Mouse (Mus musculus) midbrain, embryonic 12.5 days (tissue): ENCODE measurements at regions not wholly inside any gene's neighbourhood (a gene's known extent, or its start where the extent isn't known, plus 50 kb on each side); places are given as distances from the start of the nearest gene placed in this dataset.

Experiments used
- ATAC-seq: fragments of 200-750 bp; cut with Nextera tagmentation; 2 replicates; pipeline ENCODE4 v1.8.0; 2017; ENCODE audit warnings: low read depth, moderate TSS enrichment, moderate library complexity; ENCODE audit not compliant: low FRiP score
- H3K27ac ChIP-seq: fragments of 300-500 bp; sonication (generic); replicated peaks from 2 replicates; pipeline ENCODE4 v1.5.1; 2016; ENCODE audit warnings: mild to moderate bottlenecking
- H3K27me3 ChIP-seq: fragments of 300-500 bp; sonication (generic); 2 replicates; pipeline ENCODE4 v1.6.1; 2016; ENCODE audit warnings: mild to moderate bottlenecking
- H3K36me3 ChIP-seq: fragments of 300-500 bp; sonication (generic); 2 replicates; pipeline ENCODE4 v1.6.1; 2016
- H3K4me1 ChIP-seq: fragments of 300-500 bp; sonication (generic); 2 replicates; pipeline ENCODE4 v1.6.1; 2016
- H3K4me2 ChIP-seq: fragments of 300-500 bp; sonication (generic); replicated peaks from 2 replicates; pipeline ENCODE4 v1.6.1; 2016; ENCODE audit warnings: mild to moderate bottlenecking, moderate library complexity
- H3K4me3 ChIP-seq: fragments of 300-500 bp; sonication (generic); 2 replicates; pipeline ENCODE4 v1.5.1; 2016; ENCODE audit warnings: mild to moderate bottlenecking
- H3K9ac ChIP-seq: fragments of 300-500 bp; sonication (generic); replicated peaks from 2 replicates; pipeline ENCODE4 v1.6.1; 2016; ENCODE audit warnings: mild to moderate bottlenecking, moderate library complexity
- H3K9me3 ChIP-seq: fragments of 300-500 bp; sonication (generic); 2 replicates; pipeline ENCODE4 v1.6.1; 2016; ENCODE audit warnings: mild to moderate bottlenecking
- WGBS: fragments of 180-500 bp; shearing (Covaris S2); methylation state at CpG from one replicate; pipeline ENCODE4 v1.1.7; 2016; 5-methylcytosine and 5-hydroxymethylcytosine counted together

DNA sequence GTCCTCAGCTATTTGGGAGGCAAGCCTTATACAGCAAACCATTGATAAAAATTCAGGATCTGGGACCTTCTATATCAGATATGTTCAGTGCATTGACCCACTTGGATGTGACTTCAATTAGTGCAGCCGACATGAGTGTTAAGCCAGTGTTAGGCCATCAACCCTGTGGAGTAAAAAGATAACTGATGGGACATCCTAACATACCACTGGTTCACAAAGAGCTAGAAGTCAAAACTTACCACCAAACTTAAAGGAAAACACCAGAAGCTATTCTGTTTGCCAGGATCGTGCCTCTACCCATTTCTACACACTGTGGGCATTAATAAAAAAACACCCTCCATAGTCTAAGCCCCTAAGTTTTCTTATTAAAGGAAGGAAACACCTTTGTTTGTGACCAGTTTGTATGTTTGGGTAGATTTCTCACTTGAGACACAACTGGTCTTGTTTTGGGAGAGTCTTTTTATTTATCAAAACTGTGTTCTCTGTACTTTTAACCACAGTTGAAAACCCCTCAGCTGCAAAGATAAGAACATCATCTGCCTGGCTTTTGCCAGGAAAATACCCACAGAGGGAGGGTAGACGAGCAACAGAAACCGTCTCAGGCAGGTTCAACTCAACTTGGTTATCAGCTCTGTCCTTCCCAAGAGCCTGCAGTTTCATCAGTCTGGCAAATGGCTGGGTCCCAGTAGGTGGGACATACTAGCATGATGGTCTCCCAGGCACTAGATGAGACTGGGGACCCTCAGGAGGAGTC, 283.5 kb downstream of the Sox4 start:
- Histone ChIP-seq H3K4me1 (peaks cover 21% of the 10 kb centered on the region), H3K27ac (no peak overlapping the region), H3K9me3 (no peaks in the 10 kb centered on the region), H3K27me3 (no peaks in the 10 kb centered on the region), H3K4me3 (no peak overlapping the region), H3K9ac (no peak overlapping the region), H3K4me2 (no peak overlapping the region), H3K36me3 (peaks cover 9% of the 10 kb centered on the region)
- WGBS, result 88% methylated on average over 4 of the region's 4 CpGs
- ATAC-seq, result no peak

- 71% methylated on average over 3 of the region's 3 CpGs for WGBS
- ATAC-seq, result no peak
- no peak overlapping the region for H3K4me2 ChIP-seq
- no peaks in the 10 kb centered on the region for H3K27me3 ChIP-seq
- no peak overlapping the region for H3K27ac ChIP-seq
- H3K9ac ChIP-seq, result no peak overlapping the region
- H3K36me3 ChIP-seq, result peaks cover 9% of the 10 kb centered on the region
- H3K9me3 ChIP-seq, result no peaks in the 10 kb centered on the region
- H3K4me3 ChIP-seq, result no peak overlapping the region
- H3K4me1 ChIP-seq, result peaks cover 38% of the 10 kb centered on the region
Observed at GRCm38 (mm10) chr13:28666832-28667231, 286.7 kb downstream of the Sox4 start.

DNA sequence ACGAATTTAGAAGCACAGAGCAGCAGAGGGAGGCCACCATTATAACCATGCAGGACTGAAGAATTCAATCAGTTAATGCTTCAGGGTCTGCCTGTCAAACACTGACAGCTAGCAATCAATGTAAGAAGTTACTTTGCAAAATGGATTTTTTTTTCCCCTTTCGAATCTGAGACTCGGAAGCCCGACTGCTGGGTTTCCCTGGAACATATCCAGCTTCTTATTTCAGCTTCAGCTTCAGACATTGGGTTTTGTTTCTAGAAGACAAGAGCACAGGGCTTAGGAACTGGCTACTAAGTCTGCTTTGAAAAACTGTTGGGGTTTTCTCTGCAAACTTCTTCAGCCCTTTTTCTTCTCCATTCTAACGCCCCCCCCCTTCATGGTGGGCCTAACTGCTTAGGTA, 288.4 kb downstream of the Sox4 start:
- WGBS, result 58% methylated on average over 5 of the region's 5 CpGs
- Histone ChIP-seq H3K4me2 (no peak overlapping the region), H3K27ac (peak overlapping the region; percentile 44), H3K27me3 (no peaks in the 10 kb centered on the region), H3K9ac (no peak overlapping the region), H3K9me3 (no peaks in the 10 kb centered on the region), H3K36me3 (peaks cover 9% of the 10 kb centered on the region), H3K4me1 (peaks cover 35% of the 10 kb centered on the region), H3K4me3 (no peak overlapping the region)
- no peak for ATAC-seq

GRCm38 (mm10) chr13:28664698-28665097, 288.8 kb downstream of the Sox4 start:
- WGBS, result 52% methylated on average over 4 of the region's 4 CpGs
- Histone ChIP-seq H3K4me2 (no peak overlapping the region), H3K9ac (no peak overlapping the region), H3K27me3 (no peaks in the 10 kb centered on the region), H3K4me1 (peaks cover 35% of the 10 kb centered on the region), H3K27ac (peak overlapping the region; percentile 44), H3K36me3 (peaks cover 9% of the 10 kb centered on the region), H3K9me3 (no peaks in the 10 kb centered on the region), H3K4me3 (no peak overlapping the region)
- no peak for ATAC-seq

DNA sequence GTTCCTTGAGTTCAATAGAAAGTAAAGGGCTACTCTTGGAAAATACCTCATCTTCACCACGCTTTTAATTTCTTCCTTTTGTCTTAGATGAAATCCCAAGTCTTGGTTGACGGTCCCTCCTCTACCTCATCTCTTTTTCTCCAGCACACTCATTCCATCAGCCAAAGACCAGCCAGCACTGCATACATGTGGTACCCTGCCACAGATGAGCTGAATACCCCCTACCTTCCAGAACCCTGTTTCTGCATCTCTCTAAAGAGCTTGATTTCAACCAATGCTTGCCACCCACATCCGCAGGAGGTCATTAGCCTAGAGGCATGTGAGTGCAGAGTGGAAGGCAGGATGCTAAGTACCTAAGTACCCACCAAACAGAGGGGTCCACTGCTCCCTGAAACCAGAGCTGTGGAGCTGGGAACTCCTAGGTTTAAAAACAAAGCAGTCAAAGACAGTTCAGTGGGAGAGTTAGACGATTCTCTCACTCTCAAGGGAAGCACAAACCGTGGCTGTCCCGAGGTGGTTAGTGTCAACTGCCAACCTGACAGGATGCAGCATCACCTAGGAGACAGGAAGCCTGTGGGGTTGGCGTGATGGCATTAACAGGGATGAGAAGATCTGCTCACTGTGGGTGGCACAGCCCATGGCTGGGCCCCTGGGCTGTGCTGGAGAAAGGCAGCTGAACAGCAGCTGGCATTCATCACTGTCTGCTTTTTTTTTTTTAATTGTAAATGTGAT, 289.4 kb downstream of the Sox4 start:
- peak; percentile 78 for ATAC-seq
- H3K9ac ChIP-seq, result no peak overlapping the region
- H3K27ac ChIP-seq, result peak overlapping the region; percentile 44
- H3K36me3 ChIP-seq, result peaks cover 9% of the 10 kb centered on the region
- H3K4me2 ChIP-seq, result no peak overlapping the region
- H3K9me3 ChIP-seq, result no peaks in the 10 kb centered on the region
- 35% methylated on average over 7 of the region's 7 CpGs for WGBS
- H3K4me1 ChIP-seq, result peaks cover 35% of the 10 kb centered on the region
- H3K4me3 ChIP-seq, result no peak overlapping the region
- no peaks in the 10 kb centered on the region for H3K27me3 ChIP-seq

GRCm38 (mm10) chr13:28663459-28663858, 290.1 kb downstream of the Sox4 start:
- Histone ChIP-seq H3K4me3 (no peak overlapping the region), H3K27me3 (no peaks in the 10 kb centered on the region), H3K4me2 (no peak overlapping the region), H3K9me3 (no peaks in the 10 kb centered on the region), H3K4me1 (peaks cover 35% of the 10 kb centered on the region), H3K9ac (no peak overlapping the region), H3K36me3 (peaks cover 7% of the 10 kb centered on the region), H3K27ac (no peak overlapping the region)
- ATAC-seq, result no peak
- 23% methylated on average over 5 of the region's 5 CpGs for WGBS

GRCm38 (mm10) chr13:28662316-28662752, 291.2 kb downstream of the Sox4 start:
- no peak overlapping the region for H3K4me3 ChIP-seq
- no peak for ATAC-seq
- no peak overlapping the region for H3K4me2 ChIP-seq
- no peak overlapping the region for H3K9ac ChIP-seq
- H3K36me3 ChIP-seq, result no peaks in the 10 kb centered on the region
- no peaks in the 10 kb centered on the region for H3K9me3 ChIP-seq
- H3K27me3 ChIP-seq, result no peaks in the 10 kb centered on the region
- no peak overlapping the region for H3K27ac ChIP-seq
- WGBS, result 83% methylated on average over 3 of the region's 3 CpGs
- H3K4me1 ChIP-seq, result peaks cover 35% of the 10 kb centered on the region

DNA sequence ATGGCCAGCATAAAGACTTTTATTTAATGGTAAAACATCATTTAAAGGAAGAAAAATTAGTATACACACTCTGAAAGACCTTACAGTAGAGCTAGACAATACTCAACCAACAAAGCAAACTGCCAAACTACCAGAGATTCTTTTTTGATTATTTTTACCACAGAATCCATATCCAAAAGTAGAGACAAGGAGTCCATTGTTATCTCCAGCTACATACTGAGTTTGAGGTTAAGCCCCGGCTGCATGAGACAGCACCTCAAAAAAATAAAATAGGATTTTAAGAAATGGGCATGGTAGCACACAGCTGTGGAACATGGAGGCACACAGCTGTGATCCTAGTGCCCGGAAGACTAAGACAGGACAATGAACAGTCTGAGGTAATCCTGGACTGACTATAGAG, 293.4 kb downstream of the Sox4 start:
- no peaks in the 10 kb centered on the region for H3K9me3 ChIP-seq
- H3K36me3 ChIP-seq, result no peaks in the 10 kb centered on the region
- no peak overlapping the region for H3K9ac ChIP-seq
- H3K27me3 ChIP-seq, result no peaks in the 10 kb centered on the region
- no peak for ATAC-seq
- H3K4me1 ChIP-seq, result peaks cover 25% of the 10 kb centered on the region
- no peak overlapping the region for H3K27ac ChIP-seq
- WGBS, result 76% methylated on average over 2 of the region's 2 CpGs
- H3K4me3 ChIP-seq, result no peak overlapping the region
- no peak overlapping the region for H3K4me2 ChIP-seq

DNA sequence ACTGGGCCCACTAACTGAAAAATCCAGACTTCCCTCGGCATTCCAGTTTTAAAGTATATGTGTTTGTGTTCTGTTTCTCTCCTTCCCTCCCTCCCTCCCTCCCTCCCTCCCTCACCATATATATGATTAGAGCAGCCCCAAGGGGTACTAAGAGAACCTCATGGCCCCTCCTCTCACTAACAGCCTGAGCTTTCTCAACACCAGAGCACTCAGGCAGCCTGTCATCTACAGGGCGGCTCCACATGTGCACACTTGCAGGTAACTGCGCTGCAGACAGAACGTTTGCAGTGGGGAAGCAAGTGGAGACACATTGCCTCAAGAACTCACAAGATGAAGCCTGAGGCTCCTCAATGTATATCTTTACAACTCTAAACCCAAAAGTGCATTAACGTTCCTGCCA, 294.9 kb downstream of the Sox4 start:
- no peaks in the 10 kb centered on the region for H3K36me3 ChIP-seq
- H3K4me2 ChIP-seq, result no peak overlapping the region
- H3K27me3 ChIP-seq, result no peaks in the 10 kb centered on the region
- no peaks in the 10 kb centered on the region for H3K9me3 ChIP-seq
- H3K9ac ChIP-seq, result no peak overlapping the region
- 89% methylated on average over 5 of the region's 5 CpGs for WGBS
- ATAC-seq, result no peak
- peaks cover 10% of the 10 kb centered on the region; the same call in 1 of the 2 replicates for H3K4me1 ChIP-seq
- H3K27ac ChIP-seq, result no peak overlapping the region
- no peak overlapping the region for H3K4me3 ChIP-seq

DNA sequence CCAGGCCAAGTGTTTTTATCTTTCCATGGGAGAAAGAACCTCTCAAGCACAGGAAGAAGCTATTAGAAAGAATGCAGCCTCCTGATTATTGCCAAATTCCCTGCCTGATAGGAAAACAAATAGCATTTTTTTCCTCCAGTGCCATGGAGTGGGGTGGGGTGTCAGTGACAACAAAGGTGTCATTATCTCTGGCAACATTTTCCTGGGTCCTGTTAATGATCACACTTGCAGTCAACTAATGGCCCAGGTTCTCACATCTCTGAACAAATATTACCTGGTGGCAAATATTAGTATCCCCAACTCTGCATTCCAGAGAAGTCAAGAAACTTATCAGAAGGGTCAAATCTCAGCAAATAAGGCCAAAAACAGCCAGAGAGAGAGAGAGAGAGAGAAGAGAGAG, 298.6 kb downstream of the Sox4 start:
- no peak overlapping the region for H3K9ac ChIP-seq
- H3K27ac ChIP-seq, result no peak overlapping the region
- no peak for ATAC-seq
- H3K27me3 ChIP-seq, result no peaks in the 10 kb centered on the region
- no peaks in the 10 kb centered on the region for H3K9me3 ChIP-seq
- no peak overlapping the region for H3K4me2 ChIP-seq
- H3K4me3 ChIP-seq, result no peak overlapping the region
- H3K4me1 ChIP-seq, result no peaks in the 10 kb centered on the region
- no peaks in the 10 kb centered on the region for H3K36me3 ChIP-seq

DNA sequence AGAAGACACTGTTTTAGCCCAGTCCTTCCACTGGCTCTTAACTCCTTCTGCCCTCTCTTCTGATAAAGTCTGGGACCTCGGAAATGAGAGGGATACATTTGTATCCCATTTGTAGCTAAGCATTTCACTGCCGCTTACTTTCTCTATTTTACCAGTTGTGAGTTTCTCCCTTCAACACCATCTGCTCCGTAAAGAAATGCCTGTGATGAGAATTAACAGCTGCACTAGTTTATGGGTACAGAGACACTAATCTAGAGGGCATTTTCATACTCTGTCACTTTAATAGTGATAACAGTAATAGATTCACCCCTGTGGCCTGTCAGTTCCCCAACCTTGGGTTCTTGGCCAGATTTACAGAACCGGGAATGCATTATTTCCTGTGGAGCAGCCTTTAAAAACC, 300.2 kb downstream of the Sox4 start:
- Histone ChIP-seq H3K9me3 (no peaks in the 10 kb centered on the region), H3K27ac (no peak overlapping the region), H3K36me3 (0 out of 2 replicates have a peak, but pooled peaks cover 4% of the 10 kb centered on the region), H3K27me3 (no peaks in the 10 kb centered on the region), H3K4me3 (no peak overlapping the region), H3K9ac (no peak overlapping the region), H3K4me1 (no peaks in the 10 kb centered on the region), H3K4me2 (no peak overlapping the region)
- no peak for ATAC-seq
- 91% methylated on average over 4 of the region's 4 CpGs for WGBS

GRCm38 (mm10) chr13:28651810-28652209, 301.7 kb downstream of the Sox4 start:
- Histone ChIP-seq H3K27me3 (no peaks in the 10 kb centered on the region), H3K27ac (no peak overlapping the region), H3K9ac (no peak overlapping the region), H3K36me3 (0 out of 2 replicates have a peak, but pooled peaks cover 4% of the 10 kb centered on the region), H3K4me1 (no peaks in the 10 kb centered on the region), H3K4me3 (no peak overlapping the region), H3K4me2 (no peak overlapping the region), H3K9me3 (no peaks in the 10 kb centered on the region)
- no peak for ATAC-seq
- WGBS, result 83% methylated on average over 2 of the region's 2 CpGs
